Mouse (Mus musculus) ES-E14 (cell line): ENCODE data around the gene Gsx2. TPM values are rescaled to one million over a fixed set of nuclear protein-coding genes. Genes with fewer than 3 reads are reported as not detected.

ENCODE experiments used
- DNase-seq: peaks from one replicate; pipeline ENCODE4 v3.0.0-alpha.2; 2013; ENCODE audit warnings: low read depth, low spot score
- H3K27ac ChIP-seq: 2 replicates; pipeline ENCODE4 v1.5.1; 2012; ENCODE audit warnings: low read depth, mild to moderate bottlenecking, low read length, moderate library complexity, mixed read lengths; ENCODE audit not compliant: poor library complexity, insufficient read depth, severe bottlenecking
- H3K36me3 ChIP-seq: 2 replicates; pipeline ENCODE4 v1.6.1; 2012; ENCODE audit warnings: mild to moderate bottlenecking, low read length, moderate library complexity, mixed read lengths; ENCODE audit not compliant: control insufficient read depth, poor library complexity, insufficient read depth, severe bottlenecking
- H3K4me1 ChIP-seq, 2 experiments: fragments of 150-350 bp in 1 of 2; sonication (generic) in 1 of 2; 2 replicates each; pipeline ENCODE4 v1.6.1; 2012; ENCODE audit warnings: low read length in 2 of 2, mild to moderate bottlenecking in 1 of 2, mixed read lengths in 1 of 2; ENCODE audit not compliant: control insufficient read depth in 2 of 2, insufficient read depth in 2 of 2, poor library complexity in 1 of 2
- H3K4me3 ChIP-seq, 2 experiments: fragments of 150-350 bp in 1 of 2; sonication (generic) in 1 of 2; 2 replicates each; pipeline ENCODE4 v1.5.1; 2012; ENCODE audit warnings: low read length in 2 of 2, low read depth in 1 of 2, mild to moderate bottlenecking in 1 of 2, mixed read lengths in 1 of 2; ENCODE audit not compliant: insufficient read depth in 1 of 2, poor library complexity in 1 of 2, severe bottlenecking in 1 of 2
- H3K9ac ChIP-seq: 2 replicates; pipeline ENCODE4 v1.6.1; 2012; ENCODE audit warnings: low read depth, mild to moderate bottlenecking, low read length, mixed read lengths; ENCODE audit not compliant: poor library complexity, insufficient read depth, severe bottlenecking
- H3K9me3 ChIP-seq: fragments of 150-350 bp; sonication (generic); 2 replicates; pipeline ENCODE4 v1.6.1; 2012; ENCODE audit warnings: low read depth, mild to moderate bottlenecking, low read length; ENCODE audit not compliant: control insufficient read depth, insufficient read depth
- CHD2 ChIP-seq: IDR thresholded peaks from 2 replicates; pipeline ENCODE4 v1.6.1; 2014; ENCODE audit warnings: mild to moderate bottlenecking, low read depth, low read length, inconsistent platforms
- HCFC1 ChIP-seq: IDR thresholded peaks from 2 replicates; pipeline ENCODE4 v1.6.1; 2012; ENCODE audit warnings: low read length, inconsistent platforms, borderline replicate concordance; ENCODE audit not compliant: insufficient read depth
- MAFK ChIP-seq: IDR thresholded peaks from 2 replicates; pipeline ENCODE4 v1.6.1; 2014; ENCODE audit warnings: mild to moderate bottlenecking, low read depth, low read length, inconsistent platforms; ENCODE audit not compliant: insufficient read depth
- ZC3H11A ChIP-seq: IDR thresholded peaks from 2 replicates; pipeline ENCODE4 v1.6.1; 2012; ENCODE audit warnings: low read depth, mild to moderate bottlenecking, inconsistent platforms, low read length, borderline replicate concordance
- ZNF384 ChIP-seq: IDR thresholded peaks from 2 replicates; pipeline ENCODE4 v1.6.1; 2012; ENCODE audit warnings: low read depth, low read length, inconsistent platforms
- in situ Hi-C, 2 experiments: fragments of 600-800 bp; cut with MboI; formaldehyde crosslinking; loops; one replicate each; pipeline ENCODE4 v1.15.1; 2025; ENCODE audit warnings: low sequenced_read_pairs in 2 of 2, inconsistent platforms in 1 of 2; ENCODE audit not compliant: unreplicated experiment in 2 of 2
- total RNA-seq: library from RNA; depleted of rRNA; stranded (reverse); fragments of 300-350 nt; gene quantifications from 2 replicates; pipeline ENCODE4 v1.2.3, GENCODE M21; 2012; rRNA removed

Gene Gsx2
- total RNA-seq, 1 experiment, result not detected

DNA sequence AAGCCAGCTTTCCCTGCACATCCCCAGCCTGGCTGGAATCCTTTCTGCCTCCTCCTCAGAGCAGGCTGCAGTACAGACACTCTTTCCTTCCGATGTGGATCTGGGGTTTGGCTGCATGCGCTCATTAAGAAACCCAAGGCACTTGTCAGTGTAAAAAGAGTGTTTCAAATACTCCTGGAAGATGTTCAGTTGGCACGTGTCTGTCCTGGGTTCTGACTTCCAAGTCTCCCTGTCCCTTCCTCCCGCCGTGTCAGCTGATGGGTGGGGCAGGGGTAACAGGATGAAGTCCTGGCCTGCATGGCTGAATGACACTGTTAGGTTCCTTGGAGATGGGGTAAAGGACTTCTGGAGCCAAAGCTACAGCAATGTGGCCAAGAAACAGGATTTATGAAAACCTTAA, 46.2 kb downstream of the Gsx2 start:
- no peak overlapping the region for H3K4me3 ChIP-seq
- no peaks in the 10 kb centered on the region for H3K36me3 ChIP-seq
- TF ChIP-seq ZC3H11A, result no peak
- no peak for TF ChIP-seq CHD2
- no peak for TF ChIP-seq ZNF384
- no peak for TF ChIP-seq MAFK
- TF ChIP-seq HCFC1, result no peak
- H3K9ac ChIP-seq, result no peak overlapping the region
- H3K4me1 ChIP-seq, result no peaks in the 10 kb centered on the region
- no peaks in the 10 kb centered on the region for H3K9me3 ChIP-seq
- in situ Hi-C loops, result no loop called here
- no peak overlapping the region for H3K27ac ChIP-seq
- DNase-seq, result no peak

Other genes with a start within 250 kb of the Gsx2 start
- gene Chic2, start 30.8 kb upstream of the Gsx2 start, total RNA-seq, result 23.9 and 38.9 TPM in 2 replicates
- gene Pdgfra, start 76.7 kb downstream of the Gsx2 start, total RNA-seq, result 2.8 and 10.2 TPM in 2 replicates